Mouse (Mus musculus) CD4-positive, CD25-positive, alpha-beta regulatory T cell (primary cell): ENCODE measurements around the gene Dido1. TPM values are rescaled to one million over a fixed set of nuclear protein-coding genes. Genes with fewer than 3 reads are reported as not detected.

Experiments used
- polyA plus RNA-seq: library from polyadenylated mRNA; unstranded; fragments of 100-300 nt; shearing (Covaris generic); gene quantifications from one replicate; pipeline ENCODE4 v1.2.1, GENCODE M21; 2017

The Dido1 gene
- polyA plus RNA-seq, result 54.7 TPM

DNA sequence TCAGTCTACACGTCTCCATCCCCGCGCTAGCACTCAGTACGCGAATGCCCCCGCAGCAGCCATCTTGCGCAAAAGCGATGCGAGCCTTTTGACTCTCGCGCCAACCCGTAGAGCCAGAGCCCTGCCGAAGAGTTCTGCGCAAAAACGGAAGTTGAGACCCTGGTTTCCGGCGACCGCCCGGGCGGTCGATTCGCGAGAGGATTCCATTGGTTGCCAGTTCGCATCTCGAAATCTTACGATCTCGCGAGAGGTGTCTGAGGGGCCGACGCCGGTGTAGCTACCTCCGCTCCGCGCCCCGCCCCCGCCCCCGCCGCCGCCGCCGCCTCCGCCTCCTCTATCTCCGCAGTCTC, at the start of gene Dido1, which contains the start of gene Gid8:
TSS of gene Dido1 (minus strand) at position 77 of the 350 bp plus-strand sequence.
TSS of gene Gid8 (plus strand) at position 195 of the 350 bp plus-strand sequence.

DNA sequence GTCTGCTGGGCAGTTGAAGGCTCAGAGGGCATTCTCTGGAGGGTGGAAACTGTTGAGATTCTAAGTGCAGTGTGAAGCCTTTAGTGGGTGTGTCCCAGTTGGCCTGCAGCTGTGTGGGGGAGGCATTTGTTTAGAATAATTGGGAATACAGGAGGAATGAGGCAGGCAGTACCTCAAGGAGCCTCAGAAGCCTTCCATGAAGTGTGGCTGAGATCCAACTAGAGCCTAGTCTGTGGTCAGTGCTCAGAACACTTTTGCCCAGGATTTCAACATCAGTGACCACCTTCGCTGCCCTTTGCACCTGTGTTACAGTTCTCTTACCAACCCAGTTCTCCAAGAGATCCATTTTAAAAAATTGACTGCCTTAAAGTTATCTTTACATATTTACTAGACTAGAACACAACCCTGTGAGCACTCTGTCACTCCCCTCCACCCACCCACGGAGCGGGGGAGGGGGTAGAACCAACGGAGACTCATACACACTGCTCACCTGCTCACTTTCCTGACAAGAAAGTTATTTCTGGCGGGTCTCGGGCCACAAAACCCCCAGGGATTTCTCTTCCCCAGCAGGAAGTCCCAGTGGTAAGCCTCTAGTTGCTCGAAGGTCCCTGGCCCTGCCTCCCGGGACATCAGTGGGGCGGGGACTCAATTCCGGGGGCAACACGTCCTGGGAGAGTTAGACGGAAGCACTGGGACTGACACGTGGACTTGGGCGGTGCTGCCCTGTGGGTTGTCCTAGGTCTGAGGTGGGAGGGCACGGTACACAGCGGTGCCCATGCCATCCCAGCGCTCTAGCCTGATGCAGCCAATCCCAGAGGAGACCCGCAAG, 15.0 kb upstream of the Dido1 start, which contains the start of gene Slc17a9:
TSS of gene Slc17a9 (plus strand) at position 679 of the 829 bp plus-strand sequence.

GRCm38 (mm10) chr2:180642555-180643260, 67.1 kb downstream of the Dido1 start, which contains the start of gene Tcfl5:
Gene Tcfl5 (minus strand): TSS chr2:180642708.

Other genes with a start within 250 kb of the Dido1 start
- gene Ntsr1, start 210.0 kb downstream of the Dido1 start, polyA plus RNA-seq, result not detected
- 64.1 TPM for gene Mrgbp, start 128.7 kb downstream of the Dido1 start, polyA plus RNA-seq
- gene Ogfr, start 120.8 kb downstream of the Dido1 start, polyA plus RNA-seq, result 74.9 TPM
- 1.6 TPM for gene Col9a3, start 112.2 kb downstream of the Dido1 start, polyA plus RNA-seq
- 0.16 TPM for gene Tcfl5, start 67.3 kb downstream of the Dido1 start, polyA plus RNA-seq
- 33.3 TPM for gene Gid8, start 118 bp upstream of the Dido1 start, polyA plus RNA-seq
- 111 TPM for gene Slc17a9, start 15.3 kb upstream of the Dido1 start, polyA plus RNA-seq
- not detected for gene Bhlhe23, start 66.9 kb upstream of the Dido1 start, polyA plus RNA-seq
- gene Ythdf1, start 210.9 kb upstream of the Dido1 start, polyA plus RNA-seq, result 78.8 TPM
- not detected for gene Birc7, start 219.0 kb upstream of the Dido1 start, polyA plus RNA-seq
- not detected for gene Nkain4, start 244.7 kb upstream of the Dido1 start, polyA plus RNA-seq